Mouse (Mus musculus) liver, adult 2 months (tissue): ENCODE measurements around the gene Olfml2b.

Source experiments
- CTCF ChIP-seq: fragments of 200-500 bp; IDR thresholded peaks from 2 replicates; pipeline ENCODE4 v1.5.1; 2011; ENCODE audit warnings: low read depth, low read length, control low read depth
- POLR2A ChIP-seq: fragments of 200-500 bp; IDR thresholded peaks from 2 replicates; pipeline ENCODE4 v1.6.1; 2011; ENCODE audit warnings: low read length, control low read depth; ENCODE audit not compliant: insufficient read depth; ENCODE audit errors: extremely low read depth

GRCm38 (mm10) chr1:170612968-170613872 is 31.1 kb upstream of the Olfml2b start:
- peak; percentile 74 for TF ChIP-seq CTCF
- TF ChIP-seq POLR2A, result no peak
